Mouse (Mus musculus): ENCODE data around the gene Hist1h4b. TPM values are rescaled to one million over a fixed set of nuclear protein-coding genes. Genes with fewer than 3 reads are reported as not detected.

Hist1h4b gene
- polyA plus RNA-seq, 1 experiment from 2014 or later, result 5.5 TPM

- no peaks in the 10 kb centered on the region for H3K27me3 ChIP-seq
- H3K4me3 ChIP-seq (replicated peaks), result no peak overlapping the region
- 48% methylated on average over 18 of the region's 18 CpGs for WGBS (ENCODE audit: insufficient replicate concordance)
- no peaks in the 10 kb centered on the region for H3K36me3 ChIP-seq
- H3K9me3 ChIP-seq (replicated peaks), result no peaks in the 10 kb centered on the region
- peak overlapping the region; percentile 10 for H3K27ac ChIP-seq
- peak overlapping the region; percentile 46; the same call in 1 of the 2 replicates for H3K9ac ChIP-seq
- peaks cover 54% of the 10 kb centered on the region for H3K4me1 ChIP-seq (replicated peaks)
- peak overlapping the region; percentile 35 for H3K4me2 ChIP-seq
- no peak for DNase-seq
- no peak for ATAC-seq (ENCODE audit: low read depth)
Measured at GRCm38 (mm10) chr13:23728472-23729191, 28.2 kb upstream of the Hist1h4b start.

GRCm38 (mm10) chr13:23729192-23729525 is 27.7 kb upstream of the Hist1h4b start:
- ATAC-seq (ENCODE audit: low read depth), result no peak
- DNase-seq, result no peak
- Histone ChIP-seq H3K27me3 (no peaks in the 10 kb centered on the region), H3K4me1 (replicated peaks) (peaks cover 49% of the 10 kb centered on the region), H3K36me3 (no peaks in the 10 kb centered on the region), H3K9ac (0 out of 2 replicates have a peak overlapping the region, but pooled peaks have one; percentile 9), H3K4me3 (replicated peaks) (no peak overlapping the region), H3K9me3 (replicated peaks) (no peaks in the 10 kb centered on the region), H3K27ac (peak overlapping the region; percentile 10; the same call in 1 of the 2 replicates), H3K4me2 (peak overlapping the region; percentile 35; the same call in 1 of the 2 replicates)
- 49% methylated on average over 9 of the region's 9 CpGs for WGBS (ENCODE audit: insufficient replicate concordance)

- Histone ChIP-seq H3K4me1 (replicated peaks) (peaks cover 43% of the 10 kb centered on the region), H3K4me3 (replicated peaks) (no peak overlapping the region), H3K36me3 (no peaks in the 10 kb centered on the region), H3K27me3 (no peaks in the 10 kb centered on the region), H3K9ac (peak overlapping the region; percentile 9; the same call in 1 of the 2 replicates), H3K9me3 (replicated peaks) (no peaks in the 10 kb centered on the region), H3K4me2 (no peak overlapping the region), H3K27ac (peak overlapping the region; percentile 21; the same call in 1 of the 2 replicates)
- peak; percentile 5; the same call in 1 of the 2 replicates for ATAC-seq (ENCODE audit: low read depth)
- 81% methylated on average over 5 of the region's 5 CpGs for WGBS (ENCODE audit: insufficient replicate concordance)
- DNase-seq, result no peak
Measured at GRCm38 (mm10) chr13:23729706-23730105, 27.1 kb upstream of the Hist1h4b start.

- Histone ChIP-seq H3K4me1 (replicated peaks) (peaks cover 37% of the 10 kb centered on the region), H3K36me3 (no peaks in the 10 kb centered on the region), H3K4me2 (no peak overlapping the region), H3K27ac (no peak overlapping the region), H3K4me3 (replicated peaks) (no peak overlapping the region), H3K27me3 (no peaks in the 10 kb centered on the region), H3K9ac (no peak overlapping the region), H3K9me3 (replicated peaks) (no peaks in the 10 kb centered on the region)
- DNase-seq (no peak), ATAC-seq (ENCODE audit: low read depth) (peak; percentile 62; the same call in 1 of the 2 replicates)
- 53% methylated on average over 8 of the region's 8 CpGs for WGBS (ENCODE audit: insufficient replicate concordance)
Measured at GRCm38 (mm10) chr13:23730479-23730878, 26.3 kb upstream of the Hist1h4b start.

GRCm38 (mm10) chr13:23732156-23732804 is 24.5 kb upstream of the Hist1h4b start:
- no peak overlapping the region for H3K4me2 ChIP-seq
- no peak for ATAC-seq (ENCODE audit: low read depth)
- H3K9me3 ChIP-seq (replicated peaks), result no peaks in the 10 kb centered on the region
- no peak overlapping the region for H3K27ac ChIP-seq
- no peak for DNase-seq
- H3K4me1 ChIP-seq (replicated peaks), result peaks cover 37% of the 10 kb centered on the region
- H3K4me3 ChIP-seq (replicated peaks), result no peak overlapping the region
- H3K9ac ChIP-seq, result no peak overlapping the region
- no peaks in the 10 kb centered on the region for H3K27me3 ChIP-seq
- H3K36me3 ChIP-seq, result no peaks in the 10 kb centered on the region
- WGBS (ENCODE audit: insufficient replicate concordance), result 24% methylated on average over 8 of the region's 8 CpGs

- Histone ChIP-seq H3K9ac (peak overlapping the region; percentile 17; the same call in 1 of the 2 replicates), H3K36me3 (no peaks in the 10 kb centered on the region), H3K4me2 (no peak overlapping the region), H3K27me3 (no peaks in the 10 kb centered on the region), H3K27ac (peak overlapping the region; percentile 100), H3K9me3 (replicated peaks) (no peaks in the 10 kb centered on the region), H3K4me3 (replicated peaks) (no peak overlapping the region), H3K4me1 (replicated peaks) (peaks cover 24% of the 10 kb centered on the region)
- ATAC-seq (ENCODE audit: low read depth) (no peak), DNase-seq (no peak)
- WGBS (ENCODE audit: insufficient replicate concordance), result 86% methylated on average over 5 of the region's 5 CpGs
Measured at GRCm38 (mm10) chr13:23737091-23737490, 19.7 kb upstream of the Hist1h4b start.

- ATAC-seq (ENCODE audit: low read depth) (no peak), DNase-seq (no peak)
- Histone ChIP-seq H3K9ac (peak overlapping the region; percentile 92), H3K9me3 (replicated peaks) (no peaks in the 10 kb centered on the region), H3K36me3 (no peaks in the 10 kb centered on the region), H3K4me2 (peak overlapping the region; percentile 82), H3K4me3 (replicated peaks) (peak overlapping the region; percentile 65), H3K4me1 (replicated peaks) (peaks cover 31% of the 10 kb centered on the region), H3K27ac (peak overlapping the region; percentile 100), H3K27me3 (no peaks in the 10 kb centered on the region)
- WGBS (ENCODE audit: insufficient replicate concordance), result 18% methylated on average over 4 of the region's 4 CpGs
Measured at GRCm38 (mm10) chr13:23738041-23738440, 18.8 kb upstream of the Hist1h4b start.

- peaks cover 35% of the 10 kb centered on the region for H3K4me1 ChIP-seq (replicated peaks)
- WGBS (ENCODE audit: insufficient replicate concordance), result under 1% methylated on average over 38 of the region's 38 CpGs
- H3K9me3 ChIP-seq (replicated peaks), result no peaks in the 10 kb centered on the region
- no peaks in the 10 kb centered on the region for H3K36me3 ChIP-seq
- ATAC-seq (ENCODE audit: low read depth) (peak; percentile 79), DNase-seq (peak; percentile 95)
- no peaks in the 10 kb centered on the region for H3K27me3 ChIP-seq
- H3K9ac ChIP-seq, result peak within 1 kb of the TSS; percentile 92
- peak within 1 kb of the TSS; percentile 65 for H3K4me3 ChIP-seq (replicated peaks)
- peak within 1 kb of the TSS; percentile 100 for H3K27ac ChIP-seq
- H3K4me2 ChIP-seq, result peak within 1 kb of the TSS; percentile 82
Measured at GRCm38 (mm10) chr13:23738677-23739068, 18.1 kb upstream of the Hist1h4b start, which contains the start of gene Hist1h1c. TSS of gene Hist1h1c (plus strand) at chr13:23738808.

GRCm38 (mm10) chr13:23739069-23739921 is 17.5 kb upstream of the Hist1h4b start:
- H3K27ac ChIP-seq, result peak overlapping the region; percentile 100
- WGBS (ENCODE audit: insufficient replicate concordance), result under 1% methylated on average over 39 of the region's 39 CpGs
- peak overlapping the region; percentile 82 for H3K4me2 ChIP-seq
- peak overlapping the region; percentile 65 for H3K4me3 ChIP-seq (replicated peaks)
- peak; percentile 85 for ATAC-seq (ENCODE audit: low read depth)
- no peaks in the 10 kb centered on the region for H3K36me3 ChIP-seq
- H3K9ac ChIP-seq, result peak overlapping the region; percentile 92
- H3K27me3 ChIP-seq, result no peaks in the 10 kb centered on the region
- peak; percentile 89 for DNase-seq
- no peaks in the 10 kb centered on the region for H3K9me3 ChIP-seq (replicated peaks)
- peaks cover 40% of the 10 kb centered on the region for H3K4me1 ChIP-seq (replicated peaks)

GRCm38 (mm10) chr13:23739922-23740252 is 16.9 kb upstream of the Hist1h4b start:
- Histone ChIP-seq H3K36me3 (no peaks in the 10 kb centered on the region), H3K27me3 (no peaks in the 10 kb centered on the region), H3K4me3 (replicated peaks) (peak overlapping the region; percentile 65), H3K9ac (peak overlapping the region; percentile 92), H3K9me3 (replicated peaks) (no peaks in the 10 kb centered on the region), H3K4me1 (replicated peaks) (peaks cover 43% of the 10 kb centered on the region), H3K4me2 (peak overlapping the region; percentile 82), H3K27ac (peak overlapping the region; percentile 100)
- WGBS (ENCODE audit: insufficient replicate concordance), result under 1% methylated on average over 14 of the region's 14 CpGs
- no peak for ATAC-seq (ENCODE audit: low read depth)
- DNase-seq, result no peak

Data from liver, embryonic 13.5 days (tissue).